Mouse (Mus musculus): ENCODE data around the gene Stx3. TPM values are rescaled to one million over a fixed set of nuclear protein-coding genes. Genes with fewer than 3 reads are reported as not detected.

Gene Stx3
- total and polyA plus RNA-seq, 2 experiments from 2014 or later: 28.8 to 37.8 TPM

- Histone ChIP-seq H3K4me2 (ENCODE audit: low read depth, low read length, poor library complexity, severe bottlenecking) (no peak overlapping the region), H3K9ac (replicated peaks; ENCODE audit: low read length, poor library complexity, severe bottlenecking) (no peak overlapping the region), H3K9me3 (ENCODE audit: low read length) (no peaks in the 10 kb centered on the region), H3K36me3 (ENCODE audit: insufficient read depth, low read length) (no peaks in the 10 kb centered on the region), H3K27me3 (ENCODE audit: insufficient read depth, low read length) (no peaks in the 10 kb centered on the region), H3K4me1 (ENCODE audit: insufficient read depth, low read length) (no peaks in the 10 kb centered on the region), H3K4me3 (ENCODE audit: low read depth, low read length) (no peak overlapping the region), H3K27ac (ENCODE audit: low read depth, low read length) (no peak overlapping the region)
- TF ChIP-seq CTCF (IDR thresholded peaks at IDR 0.05): no peak
- 82% methylated on average over 4 of the region's 4 CpGs for WGBS
- DNase-seq (ENCODE audit: low spot score): no peak
- no peak for ATAC-seq (ENCODE audit: low FRiP score)
Measured at GRCm38 (mm10) chr19:11846333-11846732, 27.1 kb upstream of the Stx3 start.

GRCm38 (mm10) chr19:11839119-11839518, 19.9 kb upstream of the Stx3 start, which contains the start of gene Olfr1417:
TSS of gene Olfr1417 (minus strand) at chr19:11839219.
- DNase-seq (ENCODE audit: low spot score) (no peak), ATAC-seq (ENCODE audit: low FRiP score) (no peak)
- H3K27ac ChIP-seq (ENCODE audit: low read depth, low read length): no peak within 1 kb of the TSS
- no peak within 1 kb of the TSS for H3K9ac ChIP-seq (replicated peaks; ENCODE audit: low read length, poor library complexity, severe bottlenecking)
- 85% methylated on average over 4 of the region's 4 CpGs for WGBS
- H3K4me1 ChIP-seq (ENCODE audit: insufficient read depth, low read length): no peaks in the 10 kb centered on the region
- H3K36me3 ChIP-seq (ENCODE audit: insufficient read depth, low read length): no peaks in the 10 kb centered on the region
- H3K4me2 ChIP-seq (ENCODE audit: low read depth, low read length, poor library complexity, severe bottlenecking): no peak within 1 kb of the TSS
- no peaks in the 10 kb centered on the region for H3K9me3 ChIP-seq (ENCODE audit: low read length)
- H3K4me3 ChIP-seq (ENCODE audit: low read depth, low read length): no peak within 1 kb of the TSS
- TF ChIP-seq CTCF (IDR thresholded peaks at IDR 0.05): no peak
- H3K27me3 ChIP-seq (ENCODE audit: insufficient read depth, low read length): no peaks in the 10 kb centered on the region

GRCm38 (mm10) chr19:11823346-11824065, 4.3 kb upstream of the Stx3 start:
- Histone ChIP-seq H3K27me3 (ENCODE audit: insufficient read depth, low read length) (no peaks in the 10 kb centered on the region), H3K4me2 (ENCODE audit: low read depth, low read length, poor library complexity, severe bottlenecking) (no peak overlapping the region), H3K27ac (ENCODE audit: low read depth, low read length) (no peak overlapping the region), H3K4me1 (ENCODE audit: insufficient read depth, low read length) (no peaks in the 10 kb centered on the region), H3K36me3 (ENCODE audit: insufficient read depth, low read length) (no peaks in the 10 kb centered on the region), H3K9me3 (ENCODE audit: low read length) (no peaks in the 10 kb centered on the region), H3K9ac (replicated peaks; ENCODE audit: low read length, poor library complexity, severe bottlenecking) (no peak overlapping the region), H3K4me3 (ENCODE audit: low read depth, low read length) (no peak overlapping the region)
- ATAC-seq (ENCODE audit: low FRiP score) (no peak), DNase-seq (ENCODE audit: low spot score) (no peak)
- TF ChIP-seq CTCF (IDR thresholded peaks at IDR 0.05): no peak
- 31% methylated on average over 4 of the region's 4 CpGs for WGBS

GRCm38 (mm10) chr19:11820211-11820610, 1.0 kb upstream of the Stx3 start:
- TF ChIP-seq CTCF (IDR thresholded peaks at IDR 0.05): no peak
- no peak for DNase-seq (ENCODE audit: low spot score)
- Histone ChIP-seq H3K27me3 (ENCODE audit: insufficient read depth, low read length) (no peaks in the 10 kb centered on the region), H3K4me2 (ENCODE audit: low read depth, low read length, poor library complexity, severe bottlenecking) (peak overlapping the region; percentile 78), H3K36me3 (ENCODE audit: insufficient read depth, low read length) (no peaks in the 10 kb centered on the region), H3K9ac (replicated peaks; ENCODE audit: low read length, poor library complexity, severe bottlenecking) (no peak overlapping the region), H3K27ac (ENCODE audit: low read depth, low read length) (no peak overlapping the region), H3K4me3 (ENCODE audit: low read depth, low read length) (peak overlapping the region; percentile 83), H3K4me1 (ENCODE audit: insufficient read depth, low read length) (no peaks in the 10 kb centered on the region; the same call in 1 of the 2 replicates), H3K9me3 (ENCODE audit: low read length) (no peaks in the 10 kb centered on the region)
- no peak for ATAC-seq (ENCODE audit: low FRiP score)
- WGBS: 34% methylated on average over 6 of the region's 6 CpGs

DNA sequence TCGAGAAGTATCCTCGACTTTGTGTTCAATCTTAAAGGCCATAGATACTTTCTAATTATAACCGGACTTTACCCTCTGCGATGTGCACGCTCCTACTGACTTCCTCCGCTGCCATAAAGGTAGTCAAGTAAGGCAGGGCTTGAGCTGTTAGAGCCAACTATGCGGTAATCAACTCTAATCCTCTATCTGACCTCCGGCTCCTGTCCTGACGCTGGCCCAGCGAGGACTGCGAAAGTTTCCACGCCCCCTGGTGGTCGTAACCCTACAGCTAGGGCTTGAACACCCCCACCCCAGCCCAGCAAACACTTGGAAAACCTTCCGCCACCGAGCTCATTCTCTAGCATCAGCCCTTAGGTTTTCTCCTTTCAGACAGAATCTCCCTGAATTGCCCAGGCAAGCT, 597 bp upstream of the Stx3 start:
- Histone ChIP-seq H3K4me2 (ENCODE audit: low read depth, low read length, poor library complexity, severe bottlenecking) (peak overlapping the region; percentile 78), H3K9ac (replicated peaks; ENCODE audit: low read length, poor library complexity, severe bottlenecking) (peak overlapping the region; percentile 33; the same call in 1 of the 2 replicates), H3K9me3 (ENCODE audit: low read length) (no peaks in the 10 kb centered on the region), H3K4me1 (ENCODE audit: insufficient read depth, low read length) (no peaks in the 10 kb centered on the region; the same call in 1 of the 2 replicates), H3K36me3 (ENCODE audit: insufficient read depth, low read length) (no peaks in the 10 kb centered on the region), H3K4me3 (ENCODE audit: low read depth, low read length) (peak overlapping the region; percentile 83), H3K27me3 (ENCODE audit: insufficient read depth, low read length) (no peaks in the 10 kb centered on the region), H3K27ac (ENCODE audit: low read depth, low read length) (no peak overlapping the region)
- ATAC-seq (ENCODE audit: low FRiP score): peak; percentile 64; the same call in 1 of the 2 replicates
- peak; percentile 83 for DNase-seq (ENCODE audit: low spot score)
- peak; percentile 74 for TF ChIP-seq CTCF (IDR thresholded peaks at IDR 0.05)
- under 1% methylated on average over 15 of the region's 15 CpGs for WGBS

Data from midbrain, postnatal 0 days (tissue).